Mouse (Mus musculus): ENCODE measurements around the gene Gm45711.
"Not testable (repeated sequence)": the region's sequence is repeated elsewhere in the genome, so short reads cannot be mapped to it uniquely, and the experiment has no call there.

DNA sequence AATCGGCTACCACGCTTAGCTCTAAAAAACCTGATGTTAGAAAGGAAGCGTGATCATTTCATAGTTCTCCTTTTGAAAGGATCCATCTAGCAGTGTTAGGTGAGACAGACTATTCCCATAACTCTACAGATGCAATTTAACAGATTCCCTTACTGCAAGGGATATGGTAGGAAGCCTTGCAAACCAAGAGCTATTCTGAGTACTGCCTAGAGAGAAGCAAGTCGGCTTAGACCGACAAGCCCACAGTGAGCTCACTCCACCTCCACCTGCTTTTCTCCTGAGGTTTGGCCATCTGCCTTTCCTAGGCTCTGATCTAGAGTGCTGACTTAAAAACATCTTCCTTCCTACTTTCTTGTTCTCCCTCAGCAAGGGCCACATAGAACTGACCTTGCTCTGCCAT lies 48.1 kb downstream of the Gm45711 start:
- TF ChIP-seq POLR2A, CTCF (IDR thresholded peaks at IDR 0.05; ENCODE audit: extremely low read depth, insufficient read depth, low read length): not testable (repeated sequence)

Data from cortical plate, adult 2 months (tissue).